Mouse (Mus musculus): ENCODE data around the gene Spry2. TPM values are rescaled to one million over a fixed set of nuclear protein-coding genes. Genes with fewer than 3 reads are reported as not detected.
A peak's percentile ranks its signal among the peaks of the same experiment; 100 is the strongest.

Spry2 gene
- polyA plus RNA-seq, 1 experiment from 2014 or later, result 22.9 TPM

- no peak overlapping the region for H3K9ac ChIP-seq (ENCODE audit: low read length)
- no peak overlapping the region for H3K4me2 ChIP-seq (ENCODE audit: low read length)
- no peak overlapping the region for H3K4me3 ChIP-seq (ENCODE audit: low read depth, low read length)
- no peak overlapping the region for H3K27ac ChIP-seq (ENCODE audit: low read depth, low read length)
- H3K27me3 ChIP-seq (replicated peaks; ENCODE audit: control insufficient read depth, insufficient read depth, low read length), result no peaks in the 10 kb centered on the region
- WGBS, result 84% methylated on average over 6 of the region's 6 CpGs
- no peaks in the 10 kb centered on the region for H3K4me1 ChIP-seq (ENCODE audit: control insufficient read depth, insufficient read depth, low read length)
- 0 out of 2 replicates have a peak, but pooled peaks cover 3% of the 10 kb centered on the region for H3K36me3 ChIP-seq (ENCODE audit: control insufficient read depth, insufficient read depth, low read length)
- no peaks in the 10 kb centered on the region for H3K9me3 ChIP-seq (replicated peaks; ENCODE audit: control insufficient read depth, low read length)
- DNase-seq (ENCODE audit: low spot score) (no peak), ATAC-seq (no peak)
Measured at GRCm38 (mm10) chr14:105885249-105885648, 11.4 kb downstream of the Spry2 start.

DNA sequence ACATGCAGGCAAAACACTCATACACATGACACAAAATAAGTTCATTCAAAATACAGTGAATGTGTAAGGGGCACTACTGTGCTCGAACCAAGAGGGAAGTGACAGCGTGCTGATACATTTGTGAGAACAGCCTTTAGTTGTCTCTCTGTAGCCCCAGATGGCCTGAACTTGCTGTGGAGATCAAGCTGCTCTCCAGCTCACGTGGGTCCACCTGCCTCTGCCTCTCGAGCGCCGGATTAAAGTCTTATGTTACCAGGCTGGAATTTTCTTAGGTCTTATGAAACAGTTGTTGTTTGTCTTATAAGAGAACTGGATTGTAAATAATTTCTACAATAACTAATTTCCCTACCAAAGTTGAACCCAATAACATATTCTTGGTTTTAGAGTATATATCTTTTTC, 13.4 kb downstream of the Spry2 start:
- Histone ChIP-seq H3K4me2 (ENCODE audit: low read length) (no peak overlapping the region), H3K27ac (ENCODE audit: low read depth, low read length) (no peak overlapping the region), H3K36me3 (ENCODE audit: control insufficient read depth, insufficient read depth, low read length) (no peaks in the 10 kb centered on the region), H3K27me3 (replicated peaks; ENCODE audit: control insufficient read depth, insufficient read depth, low read length) (no peaks in the 10 kb centered on the region), H3K9me3 (replicated peaks; ENCODE audit: control insufficient read depth, low read length) (no peaks in the 10 kb centered on the region), H3K9ac (ENCODE audit: low read length) (no peak overlapping the region), H3K4me3 (ENCODE audit: low read depth, low read length) (no peak overlapping the region), H3K4me1 (ENCODE audit: control insufficient read depth, insufficient read depth, low read length) (no peaks in the 10 kb centered on the region)
- 90% methylated on average over 6 of the region's 6 CpGs for WGBS
- ATAC-seq, result no peak
- DNase-seq (ENCODE audit: low spot score), result no peak

GRCm38 (mm10) chr14:105878359-105878758, 18.3 kb downstream of the Spry2 start:
- H3K4me1 ChIP-seq (ENCODE audit: control insufficient read depth, insufficient read depth, low read length), result no peaks in the 10 kb centered on the region; the same call in 1 of the 2 replicates
- WGBS, result 87% methylated on average over 10 of the region's 10 CpGs
- DNase-seq (ENCODE audit: low spot score) (no peak), ATAC-seq (no peak)
- no peak overlapping the region for H3K27ac ChIP-seq (ENCODE audit: low read depth, low read length)
- no peaks in the 10 kb centered on the region for H3K9me3 ChIP-seq (replicated peaks; ENCODE audit: control insufficient read depth, low read length)
- no peaks in the 10 kb centered on the region for H3K36me3 ChIP-seq (ENCODE audit: control insufficient read depth, insufficient read depth, low read length)
- H3K27me3 ChIP-seq (replicated peaks; ENCODE audit: control insufficient read depth, insufficient read depth, low read length), result 0 out of 2 replicates have a peak, but pooled peaks cover 2% of the 10 kb centered on the region
- no peak overlapping the region for H3K4me3 ChIP-seq (ENCODE audit: low read depth, low read length)
- H3K9ac ChIP-seq (ENCODE audit: low read length), result no peak overlapping the region
- H3K4me2 ChIP-seq (ENCODE audit: low read length), result no peak overlapping the region

- no peak overlapping the region for H3K9ac ChIP-seq (ENCODE audit: low read length)
- no peaks in the 10 kb centered on the region for H3K36me3 ChIP-seq (ENCODE audit: control insufficient read depth, insufficient read depth, low read length)
- no peak overlapping the region for H3K4me2 ChIP-seq (ENCODE audit: low read length)
- H3K27me3 ChIP-seq (replicated peaks; ENCODE audit: control insufficient read depth, insufficient read depth, low read length), result 0 out of 2 replicates have a peak, but pooled peaks cover 2% of the 10 kb centered on the region
- 8% methylated on average over 7 of the region's 7 CpGs for WGBS
- no peaks in the 10 kb centered on the region for H3K9me3 ChIP-seq (replicated peaks; ENCODE audit: control insufficient read depth, low read length)
- no peaks in the 10 kb centered on the region; the same call in 1 of the 2 replicates for H3K4me1 ChIP-seq (ENCODE audit: control insufficient read depth, insufficient read depth, low read length)
- no peak for ATAC-seq
- peak; percentile 33 for DNase-seq (ENCODE audit: low spot score)
- H3K4me3 ChIP-seq (ENCODE audit: low read depth, low read length), result no peak overlapping the region
- H3K27ac ChIP-seq (ENCODE audit: low read depth, low read length), result no peak overlapping the region
Measured at GRCm38 (mm10) chr14:105876375-105876774, 20.2 kb downstream of the Spry2 start.

GRCm38 (mm10) chr14:105870370-105870936, 26.2 kb downstream of the Spry2 start:
- WGBS, result 88% methylated on average over 14 of the region's 14 CpGs
- no peak overlapping the region for H3K4me3 ChIP-seq (ENCODE audit: low read depth, low read length)
- no peaks in the 10 kb centered on the region for H3K36me3 ChIP-seq (ENCODE audit: control insufficient read depth, insufficient read depth, low read length)
- H3K9ac ChIP-seq (ENCODE audit: low read length), result no peak overlapping the region
- no peaks in the 10 kb centered on the region for H3K9me3 ChIP-seq (replicated peaks; ENCODE audit: control insufficient read depth, low read length)
- no peak overlapping the region for H3K4me2 ChIP-seq (ENCODE audit: low read length)
- ATAC-seq, result no peak
- H3K27me3 ChIP-seq (replicated peaks; ENCODE audit: control insufficient read depth, insufficient read depth, low read length), result no peaks in the 10 kb centered on the region
- DNase-seq (ENCODE audit: low spot score), result no peak
- H3K27ac ChIP-seq (ENCODE audit: low read depth, low read length), result no peak overlapping the region
- no peaks in the 10 kb centered on the region for H3K4me1 ChIP-seq (ENCODE audit: control insufficient read depth, insufficient read depth, low read length)

DNA sequence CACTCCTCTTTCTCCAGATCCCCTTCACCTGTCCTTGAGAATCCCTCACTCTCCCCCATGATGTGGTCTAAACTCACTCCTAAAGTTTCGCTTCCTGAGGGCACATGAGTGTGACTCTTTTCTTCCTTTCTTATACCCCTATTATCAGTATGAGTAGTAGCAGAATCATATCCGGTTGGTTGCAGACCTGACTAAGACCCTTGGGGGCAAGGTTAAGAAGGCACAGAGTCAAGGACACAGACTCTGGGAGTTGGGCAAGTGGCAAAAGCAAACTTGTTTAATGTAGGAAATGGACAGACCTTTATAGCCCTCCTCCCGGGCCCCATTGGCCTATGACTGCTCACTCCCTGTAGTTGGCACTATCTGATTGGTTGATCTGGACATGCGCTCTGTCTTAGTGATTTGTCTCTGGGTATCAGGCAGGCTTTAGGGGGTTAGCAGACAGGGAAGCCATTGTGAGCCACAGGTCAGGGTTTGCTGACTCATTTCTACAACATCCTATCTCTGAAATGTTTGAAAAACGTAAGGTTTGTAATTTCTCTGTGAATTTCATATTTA, 31.2 kb downstream of the Spry2 start:
- DNase-seq (ENCODE audit: low spot score) (no peak), ATAC-seq (no peak)
- 92% methylated on average over 5 of the region's 5 CpGs for WGBS

DNA sequence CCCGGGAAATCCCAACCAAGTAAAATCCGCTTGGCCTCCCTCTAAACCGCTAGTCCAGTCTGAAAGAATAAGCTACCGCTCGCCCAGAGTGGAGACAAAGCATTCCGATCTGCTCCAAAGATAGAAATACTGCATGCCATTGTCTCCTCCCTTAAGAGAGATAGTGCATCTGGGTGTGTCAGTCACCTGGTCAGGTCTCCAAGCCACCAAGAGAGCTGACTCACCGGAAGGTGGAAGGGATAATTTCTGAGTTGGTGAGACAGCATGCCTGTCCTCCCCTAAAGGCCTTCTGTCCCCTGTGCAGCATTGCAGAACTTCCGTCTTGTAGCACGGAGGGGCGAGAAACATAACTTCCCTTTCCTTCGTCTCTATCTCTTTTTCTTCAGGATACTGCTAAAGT, 34.4 kb downstream of the Spry2 start:
- H3K4me2 ChIP-seq (ENCODE audit: low read length), result no peak overlapping the region
- ATAC-seq (no peak), DNase-seq (ENCODE audit: low spot score) (no peak)
- H3K36me3 ChIP-seq (ENCODE audit: control insufficient read depth, insufficient read depth, low read length), result no peaks in the 10 kb centered on the region
- no peaks in the 10 kb centered on the region for H3K4me1 ChIP-seq (ENCODE audit: control insufficient read depth, insufficient read depth, low read length)
- no peak overlapping the region for H3K27ac ChIP-seq (ENCODE audit: low read depth, low read length)
- no peaks in the 10 kb centered on the region for H3K27me3 ChIP-seq (replicated peaks; ENCODE audit: control insufficient read depth, insufficient read depth, low read length)
- WGBS, result 77% methylated on average over 11 of the region's 11 CpGs
- no peak overlapping the region for H3K9ac ChIP-seq (ENCODE audit: low read length)
- H3K9me3 ChIP-seq (replicated peaks; ENCODE audit: control insufficient read depth, low read length), result no peaks in the 10 kb centered on the region
- no peak overlapping the region for H3K4me3 ChIP-seq (ENCODE audit: low read depth, low read length)

More for the DNA sequence above, 31.2 kb downstream of the Spry2 start:
- Histone ChIP-seq H3K4me2 (ENCODE audit: low read length) (no peak overlapping the region), H3K9me3 (replicated peaks; ENCODE audit: control insufficient read depth, low read length) (no peaks in the 10 kb centered on the region), H3K36me3 (ENCODE audit: control insufficient read depth, insufficient read depth, low read length) (no peaks in the 10 kb centered on the region), H3K4me1 (ENCODE audit: control insufficient read depth, insufficient read depth, low read length) (no peaks in the 10 kb centered on the region), H3K4me3 (ENCODE audit: low read depth, low read length) (no peak overlapping the region), H3K27me3 (replicated peaks; ENCODE audit: control insufficient read depth, insufficient read depth, low read length) (no peaks in the 10 kb centered on the region), H3K27ac (ENCODE audit: low read depth, low read length) (no peak overlapping the region), H3K9ac (ENCODE audit: low read length) (no peak overlapping the region)

GRCm38 (mm10) chr14:105860920-105861319, 35.7 kb downstream of the Spry2 start:
- no peaks in the 10 kb centered on the region for H3K4me1 ChIP-seq (ENCODE audit: control insufficient read depth, insufficient read depth, low read length)
- no peak overlapping the region for H3K4me3 ChIP-seq (ENCODE audit: low read depth, low read length)
- 49% methylated on average over 6 of the region's 6 CpGs for WGBS
- ATAC-seq (no peak), DNase-seq (ENCODE audit: low spot score) (no peak)
- no peaks in the 10 kb centered on the region for H3K27me3 ChIP-seq (replicated peaks; ENCODE audit: control insufficient read depth, insufficient read depth, low read length)
- no peaks in the 10 kb centered on the region for H3K36me3 ChIP-seq (ENCODE audit: control insufficient read depth, insufficient read depth, low read length)
- no peak overlapping the region for H3K9ac ChIP-seq (ENCODE audit: low read length)
- no peak overlapping the region for H3K4me2 ChIP-seq (ENCODE audit: low read length)
- no peaks in the 10 kb centered on the region for H3K9me3 ChIP-seq (replicated peaks; ENCODE audit: control insufficient read depth, low read length)
- no peak overlapping the region for H3K27ac ChIP-seq (ENCODE audit: low read depth, low read length)

DNA sequence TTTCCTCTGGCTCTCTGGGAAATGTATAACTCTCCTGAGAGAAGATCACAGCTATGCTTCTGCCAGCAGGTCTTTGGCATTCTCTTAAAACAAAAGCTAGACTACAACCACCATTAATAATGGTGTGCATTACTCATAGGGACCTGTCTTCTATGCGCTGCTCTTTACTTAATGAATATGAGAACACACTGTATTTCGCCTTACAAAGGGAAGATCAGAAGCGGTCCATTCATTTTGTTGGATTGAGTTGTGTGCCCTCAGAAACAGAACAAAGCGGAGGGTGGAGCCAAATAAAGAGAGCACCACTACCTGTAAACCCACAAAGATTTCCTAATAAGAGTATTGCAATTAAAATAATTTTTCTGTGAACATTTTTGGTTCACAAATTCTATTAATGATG, 36.3 kb downstream of the Spry2 start:
- Histone ChIP-seq H3K4me3 (ENCODE audit: low read depth, low read length) (no peak overlapping the region), H3K4me2 (ENCODE audit: low read length) (no peak overlapping the region), H3K9ac (ENCODE audit: low read length) (no peak overlapping the region), H3K27me3 (replicated peaks; ENCODE audit: control insufficient read depth, insufficient read depth, low read length) (no peaks in the 10 kb centered on the region), H3K27ac (ENCODE audit: low read depth, low read length) (no peak overlapping the region), H3K9me3 (replicated peaks; ENCODE audit: control insufficient read depth, low read length) (no peaks in the 10 kb centered on the region), H3K4me1 (ENCODE audit: control insufficient read depth, insufficient read depth, low read length) (no peaks in the 10 kb centered on the region), H3K36me3 (ENCODE audit: control insufficient read depth, insufficient read depth, low read length) (no peaks in the 10 kb centered on the region)
- DNase-seq (ENCODE audit: low spot score) (no peak), ATAC-seq (no peak)
- WGBS, result 89% methylated on average over 4 of the region's 4 CpGs
